Mouse (Mus musculus): Measurements from ENCODE around the gene Kcnj8.

Gene Kcnj8

DNA sequence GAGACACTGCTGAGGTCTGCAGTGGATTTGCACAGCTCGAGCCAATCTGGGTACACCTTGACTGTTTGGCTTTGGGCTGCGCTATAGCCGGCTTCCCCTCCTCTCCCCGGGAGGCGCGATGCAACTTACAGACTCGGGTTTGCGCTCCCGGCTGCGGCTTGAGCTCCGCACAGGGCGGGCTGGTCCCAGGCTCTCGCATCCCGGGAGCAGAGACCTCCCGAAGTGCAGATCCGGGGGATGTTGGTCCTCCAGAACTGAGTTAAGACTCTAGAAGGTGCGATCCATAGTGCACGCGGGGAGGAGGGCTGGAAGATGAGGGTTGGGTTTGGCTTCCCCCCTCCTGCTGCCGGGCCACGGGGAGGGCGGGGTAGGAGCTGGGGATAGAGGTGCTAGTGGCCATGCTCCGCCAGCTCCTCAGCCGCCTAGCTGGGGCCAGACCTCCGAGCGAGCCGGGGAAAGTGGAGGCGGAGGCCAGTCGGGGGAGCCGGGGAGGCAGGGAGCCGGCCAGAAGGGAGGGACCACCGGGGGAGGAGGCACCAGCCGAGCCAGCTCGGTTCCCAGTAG, at the start of gene Kcnj8:
Gene Kcnj8 (minus strand): TSS at position 560 of the 564 bp plus-strand sequence.
- peak; percentile 83 for DNase-seq

DNA sequence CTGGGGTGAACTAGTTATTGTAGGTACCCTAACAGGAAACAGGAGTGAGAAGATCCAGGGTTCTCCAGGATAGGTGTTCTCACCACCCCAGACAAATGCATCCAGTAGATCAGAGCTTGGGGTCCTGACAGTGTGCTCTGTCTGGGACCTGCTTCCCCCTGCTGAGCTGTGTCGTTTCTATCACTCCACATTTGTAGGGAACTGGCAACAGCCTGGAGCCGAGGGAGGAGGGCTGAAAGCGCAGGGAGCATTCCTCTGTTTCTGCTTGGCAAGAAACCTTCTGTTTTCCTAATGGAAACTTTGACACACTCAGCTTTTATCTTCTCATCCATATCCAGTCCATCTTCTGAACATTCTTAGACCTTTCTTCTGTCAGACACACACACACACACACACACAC, 45.2 kb upstream of the Kcnj8 start:
- DNase-seq = peak; percentile 26

DNA sequence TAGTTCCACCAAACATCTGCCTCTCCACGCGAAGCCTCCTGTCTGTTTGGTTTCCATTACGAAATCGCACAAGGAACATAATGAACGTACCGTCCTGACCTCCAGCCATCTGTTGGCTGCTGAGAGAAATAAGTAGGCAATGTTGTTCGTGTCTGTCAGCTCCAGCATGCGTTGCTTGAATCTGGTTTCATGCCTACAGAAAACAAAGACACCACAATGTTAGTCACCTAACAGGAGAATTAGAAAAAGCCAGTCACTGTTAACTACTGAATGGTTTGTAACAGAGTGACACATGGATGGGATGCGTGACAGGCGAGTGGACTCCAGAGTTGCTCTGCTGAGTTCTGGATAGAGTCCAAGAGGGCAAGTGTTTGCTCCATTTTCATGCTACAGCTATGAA, 42.9 kb upstream of the Kcnj8 start:
- DNase-seq = no peak

DNA sequence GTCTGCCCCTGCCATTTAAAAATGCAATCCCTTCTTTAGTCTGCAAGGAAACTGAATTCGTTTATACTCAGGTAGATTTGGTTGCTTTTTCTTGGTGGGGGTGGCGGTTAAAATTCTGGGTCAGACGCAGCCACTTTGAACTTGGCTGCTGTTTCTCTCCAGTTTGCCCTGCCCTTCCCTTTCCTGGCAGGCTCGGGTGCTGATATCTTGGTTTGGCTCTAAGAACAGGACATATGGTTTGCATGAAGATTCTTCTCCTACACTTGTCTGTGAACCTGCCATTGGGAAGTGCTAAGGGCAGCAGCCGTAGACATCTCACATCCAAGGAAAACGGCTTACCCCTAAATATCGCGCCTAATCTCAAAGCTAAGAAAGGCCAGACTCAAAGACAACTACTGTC, 41.0 kb upstream of the Kcnj8 start:
- DNase-seq = no peak

DNA sequence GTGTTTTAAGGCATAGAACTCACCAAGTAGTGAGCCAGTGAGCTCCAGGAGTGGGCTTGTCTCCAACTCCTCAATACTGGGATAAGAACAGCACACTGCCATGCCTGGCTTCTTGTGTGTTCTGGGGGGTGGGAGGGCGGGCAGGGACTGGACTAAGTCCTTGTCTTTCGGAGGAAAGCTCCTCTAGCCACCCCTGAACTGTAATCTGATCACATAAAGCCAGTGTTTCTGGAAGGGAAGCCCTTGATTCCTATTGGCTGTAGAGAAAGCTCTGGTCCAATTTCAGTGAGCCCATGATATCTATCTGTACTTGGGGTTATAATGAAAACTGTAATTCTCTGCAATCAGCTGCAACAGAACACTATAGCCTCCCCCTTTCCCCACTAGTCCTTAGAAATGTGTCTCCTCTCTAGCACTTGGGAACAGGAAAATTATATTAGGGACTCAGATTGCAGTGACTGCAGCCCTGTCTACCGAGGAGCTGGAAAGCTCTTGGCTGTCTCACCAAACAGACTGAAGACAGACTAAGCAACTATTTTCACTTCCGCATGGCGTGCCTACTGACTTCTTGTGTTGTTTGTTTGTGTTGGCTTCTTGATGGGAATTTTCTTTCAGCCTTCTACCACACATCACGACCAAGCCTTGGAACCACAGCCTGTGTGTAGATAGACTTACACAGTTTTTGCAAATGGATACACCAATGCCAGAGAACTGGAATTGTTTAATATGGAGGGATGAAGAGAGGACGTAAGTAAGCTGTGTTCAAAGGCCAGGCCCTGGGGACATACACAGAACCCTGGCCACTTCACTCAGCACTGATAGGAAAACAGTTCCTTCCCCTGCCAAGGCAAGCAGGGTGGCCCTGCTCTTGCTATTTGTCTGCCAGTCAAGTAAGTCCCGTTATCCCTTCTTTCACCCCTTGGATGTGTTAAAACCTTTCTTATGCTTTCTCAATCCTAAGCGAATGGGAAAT, 38.3 kb upstream of the Kcnj8 start:
- peak; percentile 14 for DNase-seq

DNA sequence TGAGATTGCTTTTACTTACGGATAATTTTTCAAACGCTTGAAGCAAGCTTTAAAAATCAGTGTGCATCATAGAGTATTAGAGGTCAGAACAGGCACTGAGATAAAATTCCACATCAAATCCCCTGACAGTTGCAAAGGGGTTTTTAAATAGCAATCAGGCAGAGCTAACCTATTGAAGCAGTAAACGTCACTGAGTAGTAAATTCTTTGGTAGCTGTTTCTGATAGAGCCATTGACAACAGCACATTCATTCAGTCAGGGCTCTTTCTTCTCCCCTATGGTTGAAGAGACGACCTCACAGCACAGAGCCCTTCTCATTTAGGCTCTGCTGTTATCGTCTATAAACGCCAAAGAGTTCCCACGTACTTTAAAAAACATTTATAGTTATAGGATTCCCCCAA, 35.7 kb upstream of the Kcnj8 start:
- no peak for DNase-seq

DNA sequence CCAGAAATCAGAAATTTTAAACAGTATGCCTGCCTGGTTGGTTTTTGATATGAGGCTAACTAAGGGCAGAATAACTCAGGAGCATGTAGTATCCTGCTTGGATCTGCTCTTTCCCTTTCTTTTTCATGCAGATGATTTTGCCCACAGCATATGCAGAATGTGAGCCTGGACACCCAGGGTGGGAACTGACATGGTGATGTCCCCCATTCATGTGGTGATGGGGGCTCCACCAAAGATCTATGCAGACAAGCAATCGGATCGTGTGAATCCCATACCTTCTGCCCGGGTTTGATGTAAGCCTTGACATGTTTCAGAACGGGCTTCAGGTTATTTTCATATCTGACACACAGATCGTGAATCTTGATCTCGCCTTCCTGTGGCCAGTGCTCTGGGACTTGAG, 31.4 kb upstream of the Kcnj8 start:
- DNase-seq = no peak

DNA sequence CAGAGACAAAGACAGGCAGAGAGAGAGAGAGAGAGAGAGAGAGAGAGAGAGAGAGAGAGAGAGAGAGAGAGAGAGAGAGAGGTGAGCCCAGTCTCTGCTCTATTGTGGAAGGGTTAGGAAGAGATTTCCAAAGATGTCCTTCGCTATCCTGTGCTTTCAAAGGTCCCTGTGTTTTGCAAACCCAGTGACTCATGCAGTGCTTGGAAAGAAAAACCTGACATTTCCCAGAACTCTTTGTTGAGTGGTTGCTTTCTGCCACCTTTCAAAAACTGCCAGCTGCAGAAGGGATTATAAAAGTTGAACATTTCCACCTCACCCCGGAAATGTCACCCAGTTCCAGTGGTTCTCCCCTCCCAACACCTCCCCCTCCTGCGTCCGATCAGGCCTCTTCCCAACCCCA, 7.4 kb upstream of the Kcnj8 start:
- DNase-seq = no peak

DNA sequence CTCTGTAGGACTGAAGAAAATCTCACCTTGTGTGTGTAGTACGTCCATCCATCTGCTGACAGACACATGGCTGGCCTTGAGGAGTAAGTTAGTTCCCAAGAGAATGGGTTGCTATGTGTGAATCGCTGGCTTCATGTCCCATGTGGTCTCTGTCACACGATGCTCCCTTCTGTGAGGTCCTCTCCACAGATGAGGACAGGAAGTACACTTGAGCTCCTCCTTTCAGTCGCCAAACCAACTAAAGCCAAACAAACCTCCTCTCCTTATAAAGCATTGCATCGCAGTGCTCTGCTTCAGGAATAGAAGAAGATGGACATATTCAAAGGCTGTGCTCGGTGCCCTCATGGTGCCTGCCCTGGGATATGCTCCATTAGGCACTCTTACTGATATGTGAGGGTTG, 6.4 kb upstream of the Kcnj8 start:
- DNase-seq = no peak

DNA sequence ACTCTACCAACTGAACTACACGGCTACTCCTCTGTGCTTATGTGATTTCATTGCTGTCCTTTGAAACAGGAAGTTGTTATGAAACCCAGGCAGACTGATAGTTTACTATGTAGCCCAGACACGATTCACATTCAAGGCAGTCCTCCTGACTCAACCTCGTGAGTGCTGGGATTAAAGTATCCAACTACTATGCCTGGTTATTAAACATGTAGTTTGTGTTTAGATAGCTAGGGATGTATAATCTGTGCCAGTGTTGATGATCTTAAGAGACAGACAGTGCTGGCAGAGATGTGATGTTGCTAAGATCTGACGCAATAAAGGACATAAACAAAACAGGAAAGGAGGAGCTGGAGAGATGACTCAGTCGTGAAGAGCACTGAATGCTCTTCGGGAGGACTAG, 1.5 kb upstream of the Kcnj8 start:
- no peak for DNase-seq

DNA sequence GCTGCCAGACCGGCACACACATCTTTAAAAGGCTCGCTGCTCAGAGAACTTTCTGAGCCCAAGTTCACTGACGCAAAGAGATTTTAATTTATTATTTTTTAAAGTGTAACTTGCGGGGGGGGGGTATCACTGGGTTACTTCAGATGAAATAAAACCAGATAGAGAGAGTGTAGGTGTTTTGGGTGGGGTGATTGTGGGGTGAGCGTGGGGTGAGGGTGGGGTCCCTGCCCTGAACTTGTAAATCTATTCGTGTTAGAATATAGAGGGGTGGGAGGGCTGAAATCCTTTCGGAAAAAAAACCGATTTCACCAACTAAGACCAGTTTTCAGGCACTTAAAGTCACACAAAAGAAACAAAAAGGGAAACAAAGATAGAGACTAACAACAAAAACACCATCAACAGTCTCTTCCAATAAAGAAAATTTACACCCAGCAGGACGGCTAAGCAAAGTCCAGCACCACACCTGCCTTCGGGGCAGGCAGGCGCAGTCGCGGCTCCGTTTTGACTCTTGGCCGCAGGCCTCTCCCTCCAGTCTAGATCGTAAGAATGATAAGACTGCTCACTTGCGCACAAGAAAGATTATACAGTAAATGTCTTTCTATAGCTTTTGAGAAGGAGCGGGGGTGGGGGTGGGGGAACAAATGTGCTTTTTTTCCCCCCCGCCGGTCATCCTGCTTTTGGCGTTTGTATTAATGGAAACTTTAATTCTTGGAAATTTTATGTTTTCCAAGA, 381 bp upstream of the Kcnj8 start:
- DNase-seq = peak; percentile 40

DNA sequence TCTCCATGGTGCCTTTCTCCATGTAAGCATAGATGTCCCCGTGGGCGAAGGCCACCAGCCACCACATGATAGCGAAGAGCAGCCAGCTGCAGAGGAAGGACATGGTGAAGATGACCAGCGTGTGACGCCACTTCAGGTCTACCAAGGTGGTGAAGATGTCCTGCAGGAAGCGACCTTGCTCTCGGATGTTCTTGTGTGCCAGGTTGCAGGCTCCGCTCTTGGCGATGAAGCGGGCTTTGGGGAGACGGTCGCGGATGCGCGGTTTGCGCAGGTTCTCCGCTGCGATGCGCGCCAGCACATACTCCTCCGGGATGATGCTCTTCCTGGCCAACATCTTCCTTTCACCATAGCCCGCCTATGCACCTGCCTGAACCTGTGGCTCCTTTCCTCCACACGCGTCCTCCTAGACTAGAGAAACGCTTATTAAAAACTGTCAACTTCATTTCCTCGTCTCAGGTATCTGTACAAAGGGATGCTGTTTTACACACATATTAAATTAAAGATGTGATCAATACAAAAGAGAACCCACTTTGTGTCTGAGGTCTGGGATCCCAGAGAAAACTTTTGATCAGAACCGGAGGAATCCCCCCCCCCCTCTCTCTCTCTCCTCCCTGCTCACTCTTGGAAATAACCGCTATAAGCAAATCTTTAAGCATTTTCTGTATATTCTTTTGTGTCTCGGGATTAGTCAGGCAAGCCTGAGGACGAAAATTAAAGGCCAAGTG, 1.2 kb downstream of the Kcnj8 start:
- DNase-seq = no peak

DNA sequence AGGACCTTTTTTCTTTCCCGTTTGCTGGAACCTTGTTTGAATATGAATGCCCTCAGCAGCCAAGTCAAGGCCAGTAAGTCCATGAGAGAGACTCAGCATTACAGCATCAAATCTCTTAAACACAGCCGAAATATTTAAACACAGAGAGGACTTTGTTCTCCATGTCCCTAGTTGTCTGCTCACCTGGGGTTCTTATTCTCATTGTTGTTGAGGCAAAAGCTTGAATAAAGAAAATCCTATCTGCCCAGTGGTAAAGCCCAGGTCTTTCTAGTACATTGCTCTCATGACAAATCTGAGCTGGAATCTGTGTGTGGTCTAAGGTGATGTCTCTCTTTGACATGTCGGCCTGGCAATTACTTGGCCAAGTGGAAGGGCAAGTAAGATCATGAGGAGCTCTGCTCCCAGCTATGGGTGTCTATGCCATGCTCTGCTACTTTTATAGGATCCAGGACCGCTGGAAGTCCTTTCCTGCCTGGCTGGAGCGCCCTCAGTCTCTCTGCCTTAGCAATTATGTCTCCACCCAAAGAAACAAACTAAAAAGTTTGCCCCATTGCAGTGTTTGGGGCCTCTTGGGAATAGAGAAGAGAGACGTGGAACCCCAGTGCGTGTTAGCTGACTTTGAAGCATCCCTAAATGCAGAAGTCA, 2.6 kb downstream of the Kcnj8 start:
- no peak for DNase-seq

DNA sequence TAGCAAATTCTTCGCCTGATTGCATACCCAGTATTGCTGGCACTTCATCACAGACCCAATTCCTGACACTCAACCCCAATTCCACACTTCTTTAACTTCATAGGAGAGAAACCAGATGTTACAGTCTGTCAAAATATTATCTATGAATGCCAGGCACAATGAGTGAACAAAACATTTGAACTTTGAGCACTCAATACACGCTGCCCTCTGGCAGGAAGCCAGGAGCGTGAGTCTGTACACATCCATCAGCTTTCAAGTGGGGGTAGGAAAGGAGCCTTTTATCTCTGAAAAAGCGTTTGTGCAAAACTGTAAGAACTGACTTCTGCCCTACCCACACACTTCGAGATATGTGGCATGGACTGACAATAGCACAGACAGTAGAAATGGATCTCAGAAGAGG, 4.0 kb downstream of the Kcnj8 start:
- peak; percentile 63 for DNase-seq

DNA sequence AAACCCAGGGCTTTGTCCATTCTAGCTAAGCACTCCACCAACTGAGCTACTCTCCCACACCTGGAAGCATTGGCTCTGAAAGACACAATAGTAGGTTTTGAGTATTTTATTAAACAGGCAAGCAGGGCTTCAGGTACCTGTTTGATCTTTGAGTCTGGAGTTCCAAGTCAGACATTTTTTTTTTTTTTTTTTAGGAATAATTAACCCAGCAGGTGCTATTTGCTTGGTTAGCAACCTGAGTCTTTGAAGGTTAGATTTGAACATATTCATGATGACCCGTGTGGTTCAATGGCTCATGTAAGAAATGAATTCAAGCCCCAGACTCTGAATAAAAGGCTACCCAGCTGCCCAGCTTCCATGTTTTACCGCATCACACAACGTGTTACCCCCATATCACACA, 6.7 kb downstream of the Kcnj8 start:
- DNase-seq = no peak

DNA sequence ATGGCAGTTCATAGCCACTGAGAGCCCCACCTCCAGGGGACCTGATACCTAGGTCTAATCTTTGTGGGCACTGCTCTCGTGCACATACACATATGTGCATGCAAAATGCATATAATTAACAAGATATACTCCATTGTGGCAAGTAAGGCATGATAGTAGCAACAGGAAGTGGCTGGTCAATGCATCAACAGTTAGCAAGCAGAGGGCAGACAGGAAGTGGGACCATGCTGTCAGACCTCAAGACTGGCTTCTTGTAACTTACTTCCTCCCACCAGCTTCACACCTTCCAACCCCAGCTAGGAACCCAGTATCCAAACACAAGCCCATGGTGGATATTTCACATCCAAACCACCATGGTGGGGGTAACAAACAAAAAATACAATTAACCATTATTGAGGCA, 10.3 kb downstream of the Kcnj8 start:
- no peak for DNase-seq

DNA sequence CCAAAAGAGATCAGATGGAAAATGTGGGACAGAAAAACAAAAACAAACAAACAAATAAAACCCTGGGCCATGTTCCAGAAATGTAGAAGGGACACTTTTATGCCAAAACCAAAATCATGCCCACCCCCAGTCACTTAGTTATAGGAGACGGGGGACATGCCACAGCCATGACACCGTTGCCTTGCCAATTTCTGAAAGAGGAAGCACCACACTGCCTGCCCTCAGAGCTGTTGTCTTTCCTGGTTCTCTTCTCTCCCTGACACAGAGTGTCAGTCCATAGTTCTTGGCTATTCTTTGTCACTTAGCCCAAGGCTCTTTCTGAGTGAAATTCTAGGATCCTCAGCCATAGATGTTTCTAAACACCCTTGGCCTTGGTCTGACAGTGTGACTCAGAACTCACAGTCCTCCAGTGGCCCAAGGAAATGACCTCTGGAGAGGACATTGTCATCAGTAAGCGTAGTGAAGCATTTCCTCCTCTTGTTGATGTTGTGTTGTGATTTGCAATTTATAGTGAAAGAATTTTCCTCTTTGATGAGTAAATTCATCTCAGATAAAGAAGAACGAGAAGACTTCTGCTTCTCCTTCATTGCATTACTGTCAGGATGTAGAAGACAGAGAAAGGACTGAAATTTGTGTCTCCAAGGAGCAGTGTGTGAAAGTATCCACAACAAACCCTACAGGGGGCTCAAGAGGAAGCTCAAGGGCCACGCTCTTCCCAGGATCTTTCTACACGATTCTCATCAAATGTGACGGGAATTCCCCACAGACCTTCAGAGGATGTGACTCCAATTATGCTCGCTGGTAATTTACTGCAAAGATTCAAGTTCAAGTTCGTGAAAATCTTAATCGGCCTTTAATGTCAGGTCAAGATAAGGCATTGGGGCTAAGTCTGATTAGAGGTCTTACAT, 12.4 kb downstream of the Kcnj8 start:
- DNase-seq = peak; percentile 50

DNA sequence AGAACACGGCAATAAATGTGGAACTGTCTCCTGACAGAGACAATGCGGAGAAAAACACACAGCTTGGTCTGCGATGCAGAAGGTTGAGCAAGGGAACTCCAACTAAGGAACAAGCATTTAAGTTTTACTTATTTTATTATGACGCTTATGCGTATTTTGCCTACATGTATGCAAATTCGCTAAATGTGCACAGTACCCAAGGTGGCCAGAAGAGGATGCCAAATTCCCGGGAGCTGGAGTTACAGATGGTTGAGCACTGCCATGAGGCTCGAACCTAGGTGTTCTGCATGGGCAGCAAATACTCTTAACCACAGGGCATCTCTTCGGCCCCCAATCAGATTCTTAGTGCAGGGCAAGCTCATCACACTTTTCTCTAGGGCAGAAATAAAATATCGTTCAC, 13.3 kb downstream of the Kcnj8 start:
- DNase-seq = no peak

DNA sequence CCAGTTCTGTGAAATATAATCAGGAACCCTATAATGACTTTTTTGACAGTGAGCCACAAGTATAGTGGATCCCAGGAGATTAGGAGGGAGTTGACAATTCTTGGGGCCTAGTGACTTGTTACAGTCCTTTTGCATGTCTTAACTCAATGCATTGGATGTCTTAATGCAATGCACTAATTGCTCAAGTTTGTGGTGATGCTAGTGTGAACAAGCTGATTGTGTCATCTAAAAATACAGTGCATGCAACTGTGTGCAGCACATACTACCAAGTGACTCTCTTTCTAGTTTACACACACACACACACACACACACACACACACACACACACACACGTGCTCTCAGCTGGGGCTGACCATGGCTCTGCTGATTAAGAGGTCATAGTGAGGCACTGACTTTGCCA, 15.4 kb downstream of the Kcnj8 start:
- no peak for DNase-seq

DNA sequence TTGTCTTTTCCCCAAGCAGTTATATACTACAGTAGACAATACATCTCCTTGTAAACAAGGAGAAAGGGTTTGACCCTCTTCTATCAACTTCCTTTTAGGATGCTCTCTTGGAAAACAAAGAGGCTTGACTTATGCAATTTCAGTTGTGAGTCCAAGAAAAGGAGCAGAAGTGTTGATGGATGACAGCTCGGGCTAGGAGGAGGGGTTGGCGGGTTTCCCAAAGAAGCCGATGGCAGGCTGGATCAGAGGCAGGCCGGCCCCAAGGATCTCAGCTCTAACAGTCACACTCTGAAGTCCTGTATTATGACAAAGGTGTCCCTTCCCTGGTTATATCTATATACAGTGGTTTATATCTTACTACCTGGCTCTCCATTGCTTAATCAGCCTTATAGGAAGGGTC, 19.9 kb downstream of the Kcnj8 start:
- peak; percentile 77 for DNase-seq

DNA sequence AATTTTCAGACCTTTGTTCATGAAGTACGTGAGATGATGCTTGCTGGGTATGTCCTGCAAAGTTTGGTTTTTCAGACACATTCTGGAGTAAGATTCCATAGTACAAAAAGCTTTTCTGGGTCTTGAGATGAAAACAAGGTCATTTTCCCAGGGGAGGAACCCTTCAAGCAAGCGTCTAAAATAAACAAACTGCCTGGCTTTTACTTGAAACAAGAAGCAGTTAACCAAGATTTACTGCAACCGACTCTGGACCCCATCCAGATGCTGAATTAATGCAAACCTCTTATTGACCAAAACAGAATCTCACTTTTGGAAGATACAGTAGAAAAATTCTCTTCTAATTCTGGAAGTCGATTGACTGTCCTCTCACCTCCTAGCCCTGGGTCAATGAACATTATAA, 20.5 kb downstream of the Kcnj8 start:
- no peak for DNase-seq

DNA sequence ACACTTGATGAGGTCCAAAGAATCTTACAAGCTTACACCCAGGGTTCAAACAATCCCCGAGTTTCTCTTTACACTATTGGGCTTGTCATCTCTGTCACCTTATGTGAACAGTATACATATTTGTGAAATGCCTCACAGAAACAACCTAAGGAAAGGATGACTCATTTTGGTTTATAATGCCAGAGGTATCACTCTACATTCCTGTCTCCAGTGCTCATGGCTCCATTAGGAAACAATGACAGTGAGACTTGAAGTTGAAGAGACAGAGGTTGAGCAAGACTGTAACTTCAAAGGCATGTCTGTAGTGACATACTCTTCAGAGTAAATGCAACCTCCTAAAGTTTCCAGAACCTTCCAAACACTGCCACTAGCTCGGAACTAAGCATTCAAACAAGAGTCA, 23.0 kb downstream of the Kcnj8 start:
- DNase-seq = no peak
